Mouse (Mus musculus) erythroblast, embryonic 14.5 days (primary cell): ENCODE measurements around the gene Dmap1.

ENCODE experiments used
- GATA1 ChIP-seq: IDR thresholded peaks from 2 replicates; pipeline ENCODE4 v1.6.1; 2012; ENCODE audit warnings: low read length, inconsistent platforms, mixed read lengths
- TAL1 ChIP-seq: IDR thresholded peaks from 3 replicates; pipeline ENCODE4 v1.6.1; 2012; ENCODE audit warnings: low read length, inconsistent platforms, mixed read lengths

- TF ChIP-seq GATA1, result no peak
- TF ChIP-seq TAL1, result no peak
Observed at GRCm38 (mm10) chr4:117636891-117637613, 45.0 kb downstream of the Dmap1 start.
